Mouse (Mus musculus): ENCODE results near the gene Ang2. TPM values are rescaled to one million over a fixed set of nuclear protein-coding genes. Genes with fewer than 3 reads are reported as not detected.
"Not testable (repeated sequence)": the region's sequence is repeated elsewhere in the genome, so short reads cannot be mapped to it uniquely, and the experiment has no call there.

Ang2 gene
- not detected in 2 replicates for polyA plus RNA-seq (2014; fragmentation: Nextera tagmentation; extraction: Ambion mirVana)

DNA sequence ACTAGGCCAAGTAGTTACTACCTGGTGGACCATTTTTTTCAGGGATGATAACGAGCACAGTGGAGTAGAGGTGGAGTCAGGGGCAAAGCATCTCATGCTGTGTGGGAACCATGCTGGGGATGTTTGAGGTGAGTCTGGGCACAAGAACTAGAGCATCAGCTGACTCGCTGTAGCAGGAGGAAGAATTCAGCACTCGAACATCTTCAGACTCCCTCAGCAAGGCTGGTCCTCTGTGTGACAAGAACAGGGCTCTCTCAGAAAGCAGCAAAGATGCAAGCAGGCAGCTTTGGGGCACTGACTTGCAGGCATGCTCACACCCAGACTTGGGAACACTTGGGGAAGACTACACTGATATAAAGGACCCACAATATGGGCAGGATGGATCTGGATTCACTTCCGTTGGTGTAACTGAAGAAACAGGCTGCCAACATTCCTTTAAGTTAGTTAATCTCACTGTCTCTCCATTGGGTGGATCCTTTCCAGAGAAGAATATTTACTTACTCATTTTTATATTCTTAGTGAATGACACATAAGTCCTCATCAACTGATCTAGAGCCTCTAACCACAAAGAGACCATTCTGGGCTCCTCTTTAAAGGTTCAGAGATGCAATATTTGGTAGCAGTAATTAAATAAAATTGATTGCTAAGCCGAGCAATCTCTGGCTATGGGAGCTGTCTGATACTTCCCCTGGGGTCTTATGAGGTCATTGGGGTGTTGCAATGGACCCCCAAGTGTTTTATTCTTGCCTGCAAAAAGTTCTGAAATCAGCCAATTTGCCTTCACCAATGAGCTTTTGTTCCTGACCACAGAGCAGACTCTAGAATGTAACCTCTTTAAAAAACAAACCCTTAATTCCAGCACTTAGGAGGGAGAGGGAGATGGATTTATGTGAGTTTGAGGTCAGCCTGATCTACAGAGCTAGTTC lies at the start of gene Ang2:
Gene Ang2 (minus strand): TSS at position 51 of the 926 bp plus-strand sequence.
- H3K4me2 ChIP-seq (replicated peaks): no peak within 1 kb of the TSS
- no peak for ATAC-seq (ENCODE audit: low FRiP score)
- H3K27ac ChIP-seq: no peak within 1 kb of the TSS
- H3K4me1 ChIP-seq (replicated peaks; ENCODE audit: control insufficient read depth, insufficient read depth, low read length): no peaks in the 10 kb centered on the region
- no peaks in the 10 kb centered on the region for H3K9me3 ChIP-seq (ENCODE audit: control insufficient read depth, low read length)
- no peak within 1 kb of the TSS for H3K4me3 ChIP-seq (replicated peaks; ENCODE audit: low read length)
- 89% methylated on average over 5 of the region's 5 CpGs for WGBS
- no peaks in the 10 kb centered on the region for H3K36me3 ChIP-seq (replicated peaks; ENCODE audit: control insufficient read depth, insufficient read depth)
- H3K9ac ChIP-seq: no peak within 1 kb of the TSS
- DNase-seq (ENCODE audit: low spot score): no peak
- no peaks in the 10 kb centered on the region for H3K27me3 ChIP-seq (ENCODE audit: control insufficient read depth, insufficient read depth, low read length)

DNA sequence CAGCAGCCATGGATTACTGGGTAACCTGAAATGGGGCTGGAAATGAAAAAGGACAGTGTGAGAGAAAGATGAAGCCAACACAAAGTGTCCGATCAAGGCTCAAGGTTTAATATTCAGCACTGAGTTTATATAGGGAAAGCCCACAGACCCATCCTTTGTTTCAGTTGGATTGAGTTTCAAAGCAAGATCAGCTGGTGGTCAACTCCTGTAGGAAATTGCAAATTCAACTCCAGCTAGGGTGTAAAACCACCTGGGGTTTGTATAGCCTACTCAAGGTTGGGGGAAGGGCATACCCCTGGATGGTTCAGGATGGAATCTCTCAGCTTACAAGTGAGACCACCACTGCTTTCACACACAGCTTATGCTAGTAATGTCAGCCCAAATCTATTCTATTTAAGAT lies 48.8 kb upstream of the Ang2 start:
- Histone ChIP-seq H3K4me1 (replicated peaks; ENCODE audit: control insufficient read depth, insufficient read depth, low read length) (no peaks in the 10 kb centered on the region), H3K27me3 (ENCODE audit: control insufficient read depth, insufficient read depth, low read length) (no peaks in the 10 kb centered on the region), H3K4me2 (replicated peaks) (no peak overlapping the region), H3K9me3 (ENCODE audit: control insufficient read depth, low read length) (no peaks in the 10 kb centered on the region), H3K9ac (no peak overlapping the region), H3K4me3 (replicated peaks; ENCODE audit: low read length) (no peak overlapping the region), H3K36me3 (replicated peaks; ENCODE audit: control insufficient read depth, insufficient read depth) (no peaks in the 10 kb centered on the region), H3K27ac (no peak overlapping the region)
- 92% methylated on average over 1 of the region's 1 CpGs for WGBS
- ATAC-seq (ENCODE audit: low FRiP score) (no peak), DNase-seq (ENCODE audit: low spot score) (no peak)

DNA sequence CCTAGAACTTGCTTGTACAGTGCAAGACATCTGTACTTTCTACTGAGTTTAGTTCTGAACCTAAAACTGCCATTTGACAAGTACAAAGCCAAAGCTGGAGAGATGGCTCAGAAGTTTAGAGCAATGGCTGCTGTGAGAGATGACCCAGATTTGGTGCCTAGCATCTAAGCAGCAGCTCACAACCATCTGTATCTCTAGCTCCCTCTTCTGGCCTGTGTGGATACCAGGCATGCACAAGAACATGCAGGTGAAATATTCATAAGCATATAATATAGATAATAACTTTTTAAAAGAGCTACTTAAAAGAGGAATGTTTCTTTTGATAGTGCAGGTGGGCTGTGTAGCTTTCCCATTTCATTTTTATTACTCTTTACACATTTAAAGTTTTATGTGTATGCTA lies 42.0 kb upstream of the Ang2 start:
- H3K36me3 ChIP-seq (replicated peaks; ENCODE audit: control insufficient read depth, insufficient read depth): no peaks in the 10 kb centered on the region
- no peaks in the 10 kb centered on the region for H3K4me1 ChIP-seq (replicated peaks; ENCODE audit: control insufficient read depth, insufficient read depth, low read length)
- no peak overlapping the region for H3K4me3 ChIP-seq (replicated peaks; ENCODE audit: low read length)
- no peak overlapping the region for H3K27ac ChIP-seq
- H3K9me3 ChIP-seq (ENCODE audit: control insufficient read depth, low read length): no peaks in the 10 kb centered on the region
- ATAC-seq (ENCODE audit: low FRiP score): no peak
- H3K4me2 ChIP-seq (replicated peaks): no peak overlapping the region
- no peak overlapping the region for H3K9ac ChIP-seq
- DNase-seq (ENCODE audit: low spot score): no peak
- H3K27me3 ChIP-seq (ENCODE audit: control insufficient read depth, insufficient read depth, low read length): no peaks in the 10 kb centered on the region

DNA sequence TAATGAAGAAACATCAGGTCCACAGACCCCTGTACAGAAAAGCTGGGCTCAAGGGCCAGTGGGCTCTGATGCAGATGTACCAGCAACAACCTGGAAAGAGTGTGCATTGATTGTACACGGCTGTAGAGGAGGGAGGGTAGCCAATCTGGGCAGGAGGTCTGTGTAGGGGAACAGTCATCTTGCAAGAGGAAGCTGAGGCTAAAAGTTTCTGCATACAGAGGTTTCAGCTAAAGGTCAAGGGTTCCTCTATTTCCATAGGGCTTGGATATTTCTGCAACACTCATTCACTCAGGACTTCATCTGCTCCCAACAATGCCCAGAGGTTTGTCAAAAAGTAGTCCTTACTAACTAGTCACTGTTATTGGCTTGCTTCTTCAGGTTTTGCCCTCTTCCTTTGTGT lies 38.5 kb upstream of the Ang2 start:
- DNase-seq (ENCODE audit: low spot score); H3K4me1 ChIP-seq (replicated peaks; ENCODE audit: control insufficient read depth, insufficient read depth, low read length); H3K36me3 ChIP-seq (replicated peaks; ENCODE audit: control insufficient read depth, insufficient read depth); H3K4me3 ChIP-seq (replicated peaks; ENCODE audit: low read length); H3K9me3 ChIP-seq (ENCODE audit: control insufficient read depth, low read length); H3K9ac ChIP-seq; H3K4me2 ChIP-seq (replicated peaks); H3K27ac ChIP-seq; ATAC-seq (ENCODE audit: low FRiP score); H3K27me3 ChIP-seq (ENCODE audit: control insufficient read depth, insufficient read depth, low read length): not testable (repeated sequence)
- WGBS: 86% methylated on average over 1 of the region's 1 CpGs

DNA sequence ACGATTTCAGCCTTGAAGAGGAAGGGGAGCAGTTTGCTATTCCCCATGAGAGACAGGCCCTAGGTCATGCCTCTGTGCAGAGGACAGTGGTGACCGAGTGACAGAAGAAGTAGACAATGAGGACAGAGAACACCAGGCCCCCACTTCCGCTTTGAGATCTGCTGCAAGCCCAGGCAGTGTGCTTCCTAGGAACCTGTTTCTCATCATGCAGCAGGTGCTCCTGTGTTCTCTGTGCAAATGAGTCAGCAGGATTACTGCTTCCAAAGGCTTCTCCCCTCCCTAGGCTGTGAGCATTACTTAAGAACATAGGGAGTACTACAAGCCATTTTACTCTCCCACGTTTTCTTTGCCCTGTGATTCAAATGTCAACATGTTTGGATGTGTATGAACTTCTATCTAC lies 30.7 kb upstream of the Ang2 start:
- DNase-seq (ENCODE audit: low spot score); H3K4me3 ChIP-seq (replicated peaks; ENCODE audit: low read length); H3K4me1 ChIP-seq (replicated peaks; ENCODE audit: control insufficient read depth, insufficient read depth, low read length); H3K27me3 ChIP-seq (ENCODE audit: control insufficient read depth, insufficient read depth, low read length); ATAC-seq (ENCODE audit: low FRiP score); H3K9me3 ChIP-seq (ENCODE audit: control insufficient read depth, low read length); H3K4me2 ChIP-seq (replicated peaks); H3K27ac ChIP-seq; H3K36me3 ChIP-seq (replicated peaks; ENCODE audit: control insufficient read depth, insufficient read depth); H3K9ac ChIP-seq: not testable (repeated sequence)
- 70% methylated on average over 4 of the region's 4 CpGs for WGBS

DNA sequence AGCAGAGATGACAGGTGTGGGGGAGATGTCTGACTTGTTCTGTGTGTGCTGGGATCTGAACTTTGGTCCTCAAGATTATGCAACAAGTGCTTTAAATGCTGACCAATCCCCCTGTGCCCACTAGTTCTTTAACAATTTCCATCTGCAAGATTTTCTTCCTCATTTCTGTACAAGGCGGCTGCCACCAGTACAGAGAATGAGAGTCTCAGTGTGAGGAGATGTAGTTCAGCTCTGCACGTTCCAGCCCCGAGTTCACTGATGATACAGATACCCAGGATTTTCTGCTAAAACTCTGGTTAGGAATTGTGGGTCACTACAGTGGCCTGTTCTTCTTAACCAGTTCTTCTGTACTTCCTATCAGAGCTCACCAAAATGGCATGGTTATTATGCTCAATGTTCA lies 21.1 kb upstream of the Ang2 start:
- DNase-seq (ENCODE audit: low spot score); H3K9me3 ChIP-seq (ENCODE audit: control insufficient read depth, low read length); H3K4me2 ChIP-seq (replicated peaks); H3K27me3 ChIP-seq (ENCODE audit: control insufficient read depth, insufficient read depth, low read length); H3K4me1 ChIP-seq (replicated peaks; ENCODE audit: control insufficient read depth, insufficient read depth, low read length); ATAC-seq (ENCODE audit: low FRiP score); H3K36me3 ChIP-seq (replicated peaks; ENCODE audit: control insufficient read depth, insufficient read depth); H3K9ac ChIP-seq; H3K27ac ChIP-seq; H3K4me3 ChIP-seq (replicated peaks; ENCODE audit: low read length): not testable (repeated sequence)
- 95% methylated on average over 3 of the region's 3 CpGs for WGBS

DNA sequence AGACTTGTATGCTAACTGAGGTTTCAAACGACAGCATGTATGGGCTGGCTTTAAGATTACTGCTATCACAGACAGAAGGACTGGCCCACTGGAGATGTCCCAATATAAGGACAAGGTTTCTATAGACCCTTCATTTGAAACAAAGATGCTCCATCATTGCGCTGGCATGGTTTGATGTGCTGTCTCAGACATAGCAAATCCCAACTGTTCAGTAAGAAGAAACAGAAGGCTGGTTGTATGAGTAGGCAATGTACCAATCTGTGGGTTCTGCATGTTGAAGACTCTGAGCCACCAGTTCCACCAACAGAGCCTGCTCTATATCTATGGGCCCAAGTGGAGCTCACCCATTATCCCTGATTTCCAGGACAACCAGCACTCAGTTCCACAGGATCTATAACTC lies 4.2 kb upstream of the Ang2 start, which contains the start of gene Ear14:
Gene Ear14 (plus strand): TSS at position 277 of the 400 bp plus-strand sequence.
- H3K4me1 ChIP-seq (replicated peaks; ENCODE audit: control insufficient read depth, insufficient read depth, low read length): no peaks in the 10 kb centered on the region
- H3K4me3 ChIP-seq (replicated peaks; ENCODE audit: low read length): no peak within 1 kb of the TSS
- H3K9ac ChIP-seq: no peak within 1 kb of the TSS
- no peaks in the 10 kb centered on the region for H3K36me3 ChIP-seq (replicated peaks; ENCODE audit: control insufficient read depth, insufficient read depth)
- H3K9me3 ChIP-seq (ENCODE audit: control insufficient read depth, low read length): no peaks in the 10 kb centered on the region
- DNase-seq (ENCODE audit: low spot score) (no peak), ATAC-seq (ENCODE audit: low FRiP score) (no peak)
- H3K4me2 ChIP-seq (replicated peaks): no peak within 1 kb of the TSS
- 92% methylated on average over 2 of the region's 2 CpGs for WGBS
- H3K27ac ChIP-seq: no peak within 1 kb of the TSS
- H3K27me3 ChIP-seq (ENCODE audit: control insufficient read depth, insufficient read depth, low read length): no peaks in the 10 kb centered on the region

DNA sequence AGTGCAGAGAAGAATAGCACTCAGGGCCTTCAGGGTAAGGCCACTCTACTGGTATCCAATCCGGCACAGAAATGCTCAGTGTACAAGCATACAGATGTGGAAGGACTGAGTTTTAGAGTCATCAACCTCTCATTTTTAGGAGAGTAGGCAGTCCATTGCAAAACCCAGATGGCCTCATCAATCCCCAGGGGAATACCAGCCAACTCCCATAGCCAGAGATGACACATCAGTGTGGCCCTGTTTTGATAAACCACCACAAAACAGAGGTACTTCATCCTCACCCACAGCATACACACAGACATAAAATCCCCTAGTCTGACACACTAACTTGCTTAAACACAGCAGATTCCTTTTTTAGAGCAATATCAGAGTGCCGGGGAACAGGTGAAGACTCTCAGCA lies 1.5 kb upstream of the Ang2 start:
- Histone ChIP-seq H3K9ac (no peak overlapping the region), H3K27me3 (ENCODE audit: control insufficient read depth, insufficient read depth, low read length) (no peaks in the 10 kb centered on the region), H3K4me1 (replicated peaks; ENCODE audit: control insufficient read depth, insufficient read depth, low read length) (no peaks in the 10 kb centered on the region), H3K4me2 (replicated peaks) (no peak overlapping the region), H3K9me3 (ENCODE audit: control insufficient read depth, low read length) (no peaks in the 10 kb centered on the region), H3K4me3 (replicated peaks; ENCODE audit: low read length) (no peak overlapping the region), H3K36me3 (replicated peaks; ENCODE audit: control insufficient read depth, insufficient read depth) (no peaks in the 10 kb centered on the region), H3K27ac (no peak overlapping the region)
- WGBS: 95% methylated on average over 2 of the region's 2 CpGs
- ATAC-seq (ENCODE audit: low FRiP score) (no peak), DNase-seq (ENCODE audit: low spot score) (no peak)

DNA sequence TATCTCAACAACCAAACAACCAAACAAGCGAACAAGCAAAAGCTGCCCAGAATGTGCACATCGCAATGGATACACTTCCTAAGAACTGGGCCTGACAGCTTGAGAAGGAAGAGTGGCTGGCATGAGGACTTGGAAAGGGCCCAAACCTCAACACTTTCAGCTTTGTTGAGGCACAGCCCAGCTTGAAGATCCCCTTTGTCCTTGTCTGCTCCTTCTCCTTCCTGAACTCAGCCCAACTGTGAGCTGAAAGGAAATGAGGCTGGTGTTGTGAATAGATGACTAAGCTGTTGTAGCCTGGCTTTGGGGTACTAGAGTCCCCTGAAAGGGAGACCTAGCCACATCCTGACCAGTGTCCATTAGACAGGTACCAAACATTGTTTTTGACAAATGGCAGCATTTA lies 1.1 kb upstream of the Ang2 start:
- Histone ChIP-seq H3K4me1 (replicated peaks; ENCODE audit: control insufficient read depth, insufficient read depth, low read length) (no peaks in the 10 kb centered on the region), H3K27ac (no peak overlapping the region), H3K36me3 (replicated peaks; ENCODE audit: control insufficient read depth, insufficient read depth) (no peaks in the 10 kb centered on the region), H3K4me2 (replicated peaks) (no peak overlapping the region), H3K27me3 (ENCODE audit: control insufficient read depth, insufficient read depth, low read length) (no peaks in the 10 kb centered on the region), H3K9ac (no peak overlapping the region), H3K4me3 (replicated peaks; ENCODE audit: low read length) (no peak overlapping the region), H3K9me3 (ENCODE audit: control insufficient read depth, low read length) (no peaks in the 10 kb centered on the region)
- DNase-seq (ENCODE audit: low spot score) (no peak), ATAC-seq (ENCODE audit: low FRiP score) (no peak)
- 92% methylated on average over 2 of the region's 2 CpGs for WGBS

Data from hindbrain, embryonic 14.5 days (tissue).